Mouse (Mus musculus) brain, embryonic 14.5 days (tissue): ENCODE results near the gene Kcnip1.

Source experiments
- CTCF ChIP-seq: fragments of 200-500 bp; IDR thresholded peaks from 2 replicates; pipeline ENCODE4 v1.5.1; 2012; ENCODE audit warnings: inconsistent platforms, mild to moderate bottlenecking, moderate library complexity, borderline replicate concordance; ENCODE audit not compliant: insufficient read depth, insufficient read length; ENCODE audit errors: extremely low read depth
- POLR2A ChIP-seq: fragments of 200-500 bp; IDR thresholded peaks from 2 replicates; pipeline ENCODE4 v1.6.1; 2012; ENCODE audit warnings: mild to moderate bottlenecking, inconsistent platforms, borderline replicate concordance; ENCODE audit not compliant: poor library complexity, insufficient read depth, insufficient read length, severe bottlenecking; ENCODE audit errors: extremely low read depth

DNA sequence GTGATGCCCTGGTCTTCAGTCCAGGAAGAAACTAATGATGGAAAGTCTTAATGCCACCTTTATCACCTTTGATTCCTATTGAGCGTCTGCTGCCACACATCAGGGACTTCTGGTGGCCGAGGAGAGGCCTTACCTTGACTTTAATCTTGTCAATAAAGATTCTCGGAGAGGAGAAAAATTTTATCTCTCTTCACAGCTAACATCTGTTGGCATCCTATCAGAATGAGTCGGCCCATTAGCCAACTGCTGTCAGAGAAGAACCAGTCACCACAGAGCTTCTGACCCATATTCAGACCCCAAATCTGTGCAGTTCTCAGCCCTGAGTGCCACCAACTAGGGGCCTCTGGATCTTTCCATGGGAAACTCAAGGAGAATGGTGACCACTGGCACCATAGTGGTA is 107.0 kb downstream of the Kcnip1 start:
- TF ChIP-seq POLR2A (no peak), CTCF (no peak)
